ENCODE assay signal across 10 mouse cellular contexts in genomic region chr5:113832490-113832901, GRCm38 (mm10). TPM values are rescaled to one million over a fixed set of nuclear protein-coding genes. Genes with fewer than 3 reads are reported as not detected.
A peak's percentile ranks its signal among the peaks of the same experiment; 100 is the strongest.
DNase-seq lines count a peak whose midpoint lies in the region; ATAC-seq and TF ChIP-seq lines count a peak whose summit lies in the region.
"Had no signal": no experiment of that assay in that cellular context is flagged by ENCODE, and none has a peak within 500 bp of the region (broad histone marks: within the 10 kb centered on the region; RNA-seq: fewer than 3 reads in every experiment).

Gene Selplg, minus strand, starts transcription at chr5:113832644.

- H3K27me3 ChIP-seq in liver, embryonic 11.5 days (replicated peaks; ENCODE audit: control insufficient read depth, insufficient read depth, low read length): no peaks in the 10 kb centered on the region
- H3K27me3 ChIP-seq in limb, embryonic 13.5 days: no peaks in the 10 kb centered on the region
- no peaks in the 10 kb centered on the region for H3K27me3 ChIP-seq in thymus, adult 2 months (ENCODE audit: control insufficient read depth, insufficient read depth, low read length)
- H3K27me3 ChIP-seq in forebrain, embryonic 10.5 days (ENCODE audit: poor library complexity, severe bottlenecking): no peaks in the 10 kb centered on the region

- DNase-seq in liver, embryonic 11.5 days (ENCODE audit: low spot score): no peak
- no peak for DNase-seq in liver
- peak; percentile 91 for DNase-seq in thymus, adult 2 months
- no peak for DNase-seq in embryo, embryonic 10.5 days (ENCODE audit: low spot score)
- DNase-seq in urinary bladder, adult 2 months (ENCODE audit: low spot score): no peak
- no peak for DNase-seq in forebrain, embryonic 10.5 days (ENCODE audit: extremely low spot score, low spot score)
- DNase-seq: adrenal gland, postnatal 25 days had no signal

- no peak for TF ChIP-seq CTCF in thymus, adult 2 months (IDR thresholded peaks at IDR 0.05; ENCODE audit: borderline replicate concordance, control insufficient read depth, extremely low read depth, insufficient read depth, low read length, poor library complexity)

- 61% methylated on average over 8 of the region's 8 CpGs for WGBS in liver, embryonic 11.5 days
- WGBS in limb, embryonic 13.5 days: 25% methylated on average over 8 of the region's 8 CpGs
- WGBS in thymus, adult 2 months: 4% methylated on average over 8 of the region's 8 CpGs
- WGBS in forebrain, embryonic 10.5 days: 43% methylated on average over 8 of the region's 8 CpGs

- peak; percentile 30; the same call in 1 of the 2 replicates for TF ChIP-seq POLR2A in thymus, adult 2 months (IDR thresholded peaks at IDR 0.05; ENCODE audit: control insufficient read depth, extremely low read depth, insufficient read depth, low read length, poor library complexity)

- no peak within 1 kb of the TSS for H3K9ac ChIP-seq in liver, embryonic 11.5 days (ENCODE audit: low read depth, low read length)
- H3K9ac ChIP-seq in limb, embryonic 13.5 days: peak within 1 kb of the TSS; percentile 31; the same call in 1 of the 2 replicates

- no peaks in the 10 kb centered on the region for H3K9me3 ChIP-seq in liver, embryonic 11.5 days (ENCODE audit: control insufficient read depth, low read length)
- H3K9me3 ChIP-seq in limb, embryonic 13.5 days: no peaks in the 10 kb centered on the region
- H3K9me3 ChIP-seq in forebrain, embryonic 10.5 days: no peaks in the 10 kb centered on the region

- H3K27ac ChIP-seq in liver, embryonic 11.5 days (ENCODE audit: low read depth, low read length): no peak within 1 kb of the TSS
- no peak within 1 kb of the TSS for H3K27ac ChIP-seq in limb, embryonic 13.5 days
- peak within 1 kb of the TSS; percentile 90 for H3K27ac ChIP-seq in thymus, adult 2 months (ENCODE audit: control insufficient read depth, insufficient read depth, low read length)
- no peak within 1 kb of the TSS for H3K27ac ChIP-seq in forebrain, embryonic 10.5 days

- no peak within 1 kb of the TSS for H3K4me2 ChIP-seq in liver, embryonic 11.5 days
- H3K4me2 ChIP-seq in limb, embryonic 13.5 days (replicated peaks): no peak within 1 kb of the TSS

- ATAC-seq in liver, embryonic 11.5 days (replicated peaks; ENCODE audit: low FRiP score): no peak
- peak; percentile 10; the same call in 1 of the 2 replicates for ATAC-seq in common myeloid progenitor, adult 5-6 weeks (replicated peaks; ENCODE audit: low read depth, poor library complexity, severe bottlenecking)
- ATAC-seq in limb, embryonic 13.5 days (ENCODE audit: low FRiP score, low read depth): no peak
- ATAC-seq: forebrain, embryonic 16.5 days had no signal

- H3K36me3 ChIP-seq in liver, embryonic 11.5 days (ENCODE audit: control insufficient read depth, insufficient read depth, low read length): no peaks in the 10 kb centered on the region; the same call in 1 of the 2 replicates
- H3K36me3 ChIP-seq in limb, embryonic 13.5 days: no peaks in the 10 kb centered on the region
- no peaks in the 10 kb centered on the region for H3K36me3 ChIP-seq in thymus, adult 2 months (ENCODE audit: control insufficient read depth, insufficient read depth, low read length)
- H3K36me3 ChIP-seq in forebrain, embryonic 10.5 days (replicated peaks): no peaks in the 10 kb centered on the region

- H3K4me3 ChIP-seq in liver, embryonic 11.5 days (ENCODE audit: low read depth, low read length): no peak within 1 kb of the TSS
- H3K4me3 ChIP-seq in limb, embryonic 13.5 days: no peak within 1 kb of the TSS
- peak within 1 kb of the TSS; percentile 57 for H3K4me3 ChIP-seq in thymus, adult 2 months (ENCODE audit: control insufficient read depth, insufficient read depth, low read length)
- no peak within 1 kb of the TSS for H3K4me3 ChIP-seq in forebrain, embryonic 10.5 days

- H3K4me1 ChIP-seq in liver, embryonic 11.5 days (replicated peaks; ENCODE audit: control insufficient read depth, insufficient read depth, low read length): peaks cover 18% of the 10 kb centered on the region
- H3K4me1 ChIP-seq in limb, embryonic 13.5 days: peaks cover 6% of the 10 kb centered on the region
- peaks cover 63% of the 10 kb centered on the region for H3K4me1 ChIP-seq in thymus, adult 2 months (replicated peaks; ENCODE audit: control insufficient read depth, insufficient read depth, low read length)
- H3K4me1 ChIP-seq in forebrain, embryonic 10.5 days: peaks cover 20% of the 10 kb centered on the region

RNA-seq across cellular contexts. Expression of gene Selplg, which starts in this region (rescaled TPM):
- 17.1 and 17.8 TPM in 2 replicates for polyA plus RNA-seq in liver, embryonic 11.5 days (2014; fragmentation: Nextera tagmentation; extraction: Ambion mirVana)
- 91.4 and 108 TPM in 2 replicates for total RNA-seq in common myeloid progenitor, adult 5-6 weeks (2017)
- polyA plus RNA-seq in limb, embryonic 13.5 days (2015; fragmentation: Nextera tagmentation; extraction: Ambion mirVana): 2.5 TPM in 2 replicates
- 755 and 783 TPM in 2 replicates for polyA plus RNA-seq in thymus, adult 2 months (2012; rRNA removed)
- 8.2 and 10.4 TPM in 2 replicates for polyA plus RNA-seq in urinary bladder, adult 2 months (2012; rRNA removed)
- 0.74 and 0.82 TPM in 2 replicates for polyA plus RNA-seq in forebrain, embryonic 10.5 days (2016; fragmentation: Nextera tagmentation; extraction: Ambion mirVana)

Comparison
In these comparisons a context has a peak if more than half of its experiments do, and no peak if none do; other contexts are left out.
1. RNA of gene Selplg (polyA plus RNA-seq): 755 to 783 TPM in thymus, adult 2 months; 17.1 to 17.8 TPM in liver, embryonic 11.5 days, 8.2 to 10.4 TPM in urinary bladder, adult 2 months, 2.5 TPM in limb, embryonic 13.5 days and 0.74 to 0.82 TPM in forebrain, embryonic 10.5 days; every median in the first group is over 10 times any median in the second.